Mouse (Mus musculus) midbrain, embryonic 14.5 days (tissue): ENCODE data around the gene Milr1. TPM values are rescaled to one million over a fixed set of nuclear protein-coding genes. Genes with fewer than 3 reads are reported as not detected.

ENCODE experiments used
- ATAC-seq: fragments of 200-750 bp; cut with Nextera tagmentation; 2 replicates; pipeline ENCODE4 v1.8.0; 2017; ENCODE audit warnings: moderate number of reproducible peaks, moderate library complexity; ENCODE audit not compliant: low FRiP score, low TSS enrichment
- DNase-seq: peaks from one replicate; pipeline ENCODE4 v3.0.0-alpha.2; 2015
- H3K27ac ChIP-seq: fragments of 300-500 bp; sonication (generic); replicated peaks from 2 replicates; pipeline ENCODE4 v1.5.1; 2014; ENCODE audit warnings: mild to moderate bottlenecking, low read depth, low read length, moderate library complexity
- H3K27me3 ChIP-seq: fragments of 300-500 bp; sonication (generic); 2 replicates; pipeline ENCODE4 v1.6.1; 2014; ENCODE audit warnings: low read length, control low read depth, mixed read lengths; ENCODE audit not compliant: control insufficient read depth, insufficient read depth
- H3K36me3 ChIP-seq: fragments of 300-500 bp; sonication (generic); 2 replicates; pipeline ENCODE4 v1.6.1; 2014; ENCODE audit warnings: low read length, control low read depth; ENCODE audit not compliant: control insufficient read depth, insufficient read depth
- H3K4me1 ChIP-seq: fragments of 300-500 bp; sonication (generic); 2 replicates; pipeline ENCODE4 v1.6.1; 2014; ENCODE audit warnings: mild to moderate bottlenecking, antibody characterized with exemption, low read length, control low read depth; ENCODE audit not compliant: control insufficient read depth, insufficient read depth
- H3K4me2 ChIP-seq: fragments of 300-500 bp; sonication (generic); 2 replicates; pipeline ENCODE4 v1.6.1; 2014; ENCODE audit warnings: mild to moderate bottlenecking, low read length, moderate library complexity
- H3K4me3 ChIP-seq: fragments of 300-500 bp; sonication (generic); replicated peaks from 2 replicates; pipeline ENCODE4 v1.5.1; 2014; ENCODE audit warnings: low read depth, low read length
- H3K9ac ChIP-seq: fragments of 300-500 bp; sonication (generic); replicated peaks from 2 replicates; pipeline ENCODE4 v1.6.1; 2014; ENCODE audit warnings: mild to moderate bottlenecking, low read length, moderate library complexity
- H3K9me3 ChIP-seq: fragments of 300-500 bp; sonication (generic); 2 replicates; pipeline ENCODE4 v1.6.1; 2016; ENCODE audit warnings: low read length, control low read depth, mixed read lengths; ENCODE audit not compliant: control insufficient read depth
- WGBS: fragments of 180-500 bp; shearing (Covaris S2); extraction: QIAGEN DNeasy Blood & Tissue Kit; methylation state at CpG from one replicate; pipeline ENCODE4 v1.1.7; 2014; 5-methylcytosine and 5-hydroxymethylcytosine counted together
- polyA plus RNA-seq: library from polyadenylated mRNA; unstranded; fragments of >200 nt; fragmentation: Nextera tagmentation; extraction: Ambion mirVana; gene quantifications from 2 replicates; pipeline ENCODE4 v1.2.1, GENCODE M21; 2014

The Milr1 gene
- polyA plus RNA-seq, 1 experiment from 2014 or later = 1.4 TPM

GRCm38 (mm10) chr11:106759028-106759427 lies 8.0 kb downstream of the Milr1 start:
- 94% methylated on average over 3 of the region's 3 CpGs for WGBS

DNA sequence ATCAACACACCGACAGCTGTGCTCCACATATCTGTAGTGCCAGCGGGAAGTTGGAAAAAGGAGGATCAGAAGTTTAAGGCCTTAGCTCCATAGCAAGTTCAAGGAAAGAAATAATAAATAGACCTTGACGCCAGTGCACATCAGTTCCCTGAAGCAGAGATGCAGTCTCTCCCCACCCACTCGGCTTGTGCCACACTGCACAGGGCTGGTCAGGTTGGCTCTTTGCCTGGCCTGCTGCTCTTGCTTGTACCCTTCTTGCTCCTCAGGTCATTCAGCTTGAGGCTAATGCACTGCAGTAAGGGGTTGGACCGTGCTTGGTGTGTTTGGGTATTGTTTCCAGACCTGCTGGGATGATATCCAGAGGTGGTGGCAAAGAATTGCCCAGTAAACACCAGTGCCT lies 9.5 kb downstream of the Milr1 start:
- H3K9ac ChIP-seq = no peak overlapping the region
- H3K4me1 ChIP-seq = no peaks in the 10 kb centered on the region
- no peak overlapping the region for H3K4me2 ChIP-seq
- WGBS = 94% methylated on average over 5 of the region's 5 CpGs
- H3K27me3 ChIP-seq = no peaks in the 10 kb centered on the region
- DNase-seq = no peak
- H3K4me3 ChIP-seq = no peak overlapping the region
- 0 out of 2 replicates have a peak, but pooled peaks cover 3% of the 10 kb centered on the region for H3K36me3 ChIP-seq
- no peak overlapping the region for H3K27ac ChIP-seq
- H3K9me3 ChIP-seq = no peaks in the 10 kb centered on the region
- no peak for ATAC-seq

More at GRCm38 (mm10) chr11:106759028-106759427, 8.0 kb downstream of the Milr1 start:
- Histone ChIP-seq H3K9me3 (no peaks in the 10 kb centered on the region), H3K36me3 (no peaks in the 10 kb centered on the region), H3K27me3 (no peaks in the 10 kb centered on the region), H3K4me2 (no peak overlapping the region), H3K27ac (no peak overlapping the region), H3K4me1 (no peaks in the 10 kb centered on the region), H3K4me3 (no peak overlapping the region), H3K9ac (no peak overlapping the region)
- ATAC-seq = no peak
- DNase-seq = no peak

GRCm38 (mm10) chr11:106762139-106762799 lies 11.2 kb downstream of the Milr1 start:
- peaks cover 17% of the 10 kb centered on the region; the same call in 1 of the 2 replicates for H3K36me3 ChIP-seq
- no peak overlapping the region for H3K4me2 ChIP-seq
- no peak overlapping the region for H3K4me3 ChIP-seq
- 41% methylated on average over 5 of the region's 5 CpGs for WGBS
- peak overlapping the region; percentile 37; the same call in 1 of the 2 replicates for H3K27ac ChIP-seq
- no peaks in the 10 kb centered on the region for H3K27me3 ChIP-seq
- no peaks in the 10 kb centered on the region for H3K4me1 ChIP-seq
- no peak overlapping the region for H3K9ac ChIP-seq
- ATAC-seq = no peak
- H3K9me3 ChIP-seq = no peaks in the 10 kb centered on the region
- DNase-seq = no peak

DNA sequence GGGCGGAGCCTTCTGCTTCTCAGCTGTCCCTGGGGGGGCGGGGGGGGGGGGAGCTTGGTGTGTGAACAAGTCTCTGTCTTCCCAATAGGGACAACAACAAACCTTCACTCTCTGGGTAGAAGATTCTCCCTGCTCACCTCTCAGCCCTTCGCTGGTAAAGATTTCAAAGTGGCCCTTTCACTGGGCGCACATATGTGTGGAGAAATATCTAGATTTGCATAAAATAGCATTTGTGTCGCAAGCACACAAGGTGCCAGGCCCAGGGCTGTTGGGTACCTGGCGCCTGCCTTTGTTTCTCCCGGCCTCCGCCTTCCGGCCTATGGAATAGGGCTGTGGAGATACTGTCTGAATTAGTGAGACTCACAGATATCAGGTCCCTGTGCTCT lies 11.8 kb downstream of the Milr1 start:
- Histone ChIP-seq H3K4me3 (no peak overlapping the region), H3K27ac (peak overlapping the region; percentile 37; the same call in 1 of the 2 replicates), H3K4me2 (no peak overlapping the region), H3K36me3 (peaks cover 22% of the 10 kb centered on the region), H3K9ac (no peak overlapping the region), H3K9me3 (no peaks in the 10 kb centered on the region), H3K4me1 (no peaks in the 10 kb centered on the region), H3K27me3 (no peaks in the 10 kb centered on the region)
- 80% methylated on average over 9 of the region's 9 CpGs for WGBS
- ATAC-seq (no peak), DNase-seq (no peak)

GRCm38 (mm10) chr11:106766611-106767162 lies 15.7 kb downstream of the Milr1 start:
- H3K27me3 ChIP-seq = no peaks in the 10 kb centered on the region
- H3K27ac ChIP-seq = no peak overlapping the region
- 93% methylated on average over 4 of the region's 4 CpGs for WGBS
- H3K4me3 ChIP-seq = no peak overlapping the region
- H3K9me3 ChIP-seq = no peaks in the 10 kb centered on the region
- DNase-seq (no peak), ATAC-seq (no peak)
- H3K9ac ChIP-seq = no peak overlapping the region
- no peaks in the 10 kb centered on the region for H3K4me1 ChIP-seq
- peaks cover 49% of the 10 kb centered on the region for H3K36me3 ChIP-seq
- H3K4me2 ChIP-seq = no peak overlapping the region

- Histone ChIP-seq H3K9ac (no peak overlapping the region), H3K36me3 (peaks cover 56% of the 10 kb centered on the region)
- ATAC-seq = no peak
Measured at GRCm38 (mm10) chr11:106767516-106767915, 16.5 kb downstream of the Milr1 start.

DNA sequence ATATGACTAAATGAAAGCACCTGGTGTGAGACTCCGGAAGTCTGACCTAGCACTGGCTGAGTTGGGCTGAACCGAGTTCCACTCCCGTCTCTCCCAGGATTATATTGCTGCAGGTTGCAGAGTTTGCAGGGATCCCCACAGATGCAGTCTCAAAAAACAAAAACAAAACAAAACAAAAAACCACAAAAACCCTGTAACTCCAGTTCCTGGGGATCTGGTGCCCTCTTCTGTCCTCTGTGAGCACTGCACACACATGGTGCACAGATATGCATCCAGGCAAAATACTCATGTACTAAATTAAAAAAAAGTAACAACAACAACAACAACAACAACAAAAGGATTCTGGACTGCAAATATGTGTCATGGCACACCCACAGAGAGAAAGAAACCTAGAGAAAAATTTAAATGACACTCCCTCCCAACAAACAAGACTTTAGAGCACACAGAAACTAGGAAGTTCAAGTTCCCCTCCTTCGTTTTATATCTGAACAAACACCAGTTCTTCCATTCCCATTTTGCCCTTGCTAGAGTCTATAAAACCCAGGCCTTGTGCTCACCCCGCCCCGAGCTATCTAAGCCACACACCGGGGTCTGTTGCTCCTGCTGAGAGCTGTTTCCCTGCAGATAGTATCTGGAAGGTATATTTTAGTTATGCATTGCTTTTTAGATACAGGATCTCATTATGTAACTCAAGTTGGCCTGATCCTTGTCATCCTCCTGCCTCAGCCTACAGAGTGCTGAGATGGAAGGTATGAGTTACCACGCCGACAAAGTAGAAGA lies 19.4 kb downstream of the Milr1 start:
- no peaks in the 10 kb centered on the region for H3K4me1 ChIP-seq
- no peak overlapping the region for H3K4me2 ChIP-seq
- H3K4me3 ChIP-seq = no peak overlapping the region
- 97% methylated on average over 9 of the region's 9 CpGs for WGBS
- DNase-seq (peak; percentile 42), ATAC-seq (no peak)
- no peaks in the 10 kb centered on the region for H3K9me3 ChIP-seq
- no peaks in the 10 kb centered on the region for H3K27me3 ChIP-seq
- H3K9ac ChIP-seq = no peak overlapping the region
- H3K27ac ChIP-seq = no peak overlapping the region
- peaks cover 81% of the 10 kb centered on the region for H3K36me3 ChIP-seq

More at GRCm38 (mm10) chr11:106767516-106767915, 16.5 kb downstream of the Milr1 start:
- no peaks in the 10 kb centered on the region for H3K27me3 ChIP-seq
- H3K4me1 ChIP-seq = no peaks in the 10 kb centered on the region
- WGBS = 95% methylated on average over 4 of the region's 4 CpGs
- no peak overlapping the region for H3K4me3 ChIP-seq
- H3K4me2 ChIP-seq = no peak overlapping the region
- no peak for DNase-seq
- H3K9me3 ChIP-seq = no peaks in the 10 kb centered on the region
- H3K27ac ChIP-seq = no peak overlapping the region

DNA sequence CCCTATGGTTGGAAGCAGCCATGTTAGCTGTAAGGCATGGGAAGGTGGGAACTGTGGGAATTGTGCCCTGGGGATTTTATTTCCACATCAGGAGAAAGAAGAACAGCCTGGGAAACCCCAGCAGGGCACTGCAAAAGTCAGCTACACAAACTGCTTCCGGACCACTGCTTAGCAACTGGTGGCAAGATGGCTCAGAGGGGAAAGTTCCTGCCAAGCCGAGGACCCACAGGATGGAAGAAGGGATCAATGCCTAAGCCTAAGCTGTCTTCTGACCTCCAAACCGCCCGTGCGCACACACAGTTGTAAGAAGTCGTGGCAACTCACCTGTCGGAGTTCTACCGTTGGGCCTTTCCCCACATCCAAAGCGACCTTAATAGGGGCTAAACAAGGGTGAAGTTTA lies 22.0 kb downstream of the Milr1 start:
- WGBS = 94% methylated on average over 9 of the region's 9 CpGs
- Histone ChIP-seq H3K36me3 (peaks cover 67% of the 10 kb centered on the region), H3K9me3 (no peaks in the 10 kb centered on the region), H3K4me3 (no peak overlapping the region), H3K27ac (no peak overlapping the region), H3K27me3 (no peaks in the 10 kb centered on the region), H3K4me2 (no peak overlapping the region), H3K9ac (no peak overlapping the region), H3K4me1 (no peaks in the 10 kb centered on the region)
- no peak for ATAC-seq
- DNase-seq = no peak
